ENCODE assay signal across 8 mouse cellular contexts in genomic region chr5:139754753-139755152, GRCm38 (mm10). TPM values are rescaled to one million over a fixed set of nuclear protein-coding genes. Genes with fewer than 3 reads are reported as not detected.
DNase-seq lines count a peak whose midpoint lies in the region; ATAC-seq lines count a peak whose summit lies in the region.

No protein-coding gene starts in this region.

- intact Hi-C loops in heart, postnatal 36 days (cut with DNase I): no loop called here
- intact Hi-C loops in heart, postnatal 25 days (cut with DNase I): no loop called here

- DNase-seq in heart, postnatal 36 days: peak; percentile 47 to 62
- no peak for DNase-seq in heart, postnatal 25 days (ENCODE audit: low spot score)
- DNase-seq in 416B (ENCODE audit: low read depth) (peak; percentile 38), WW6 (ENCODE audit: low read depth, low spot score) (peak; percentile 36)
- DNase-seq in layer of hippocampus, adult 18-20 months (ENCODE audit: low spot score in 2 of 2): peak; percentile 45 to 71
- peak; percentile 64 for DNase-seq in mesoderm, embryonic 11.5 days (ENCODE audit: low read depth, low spot score)
- peak; percentile 76 for DNase-seq in thymus, postnatal 4 days

- ATAC-seq in common myeloid progenitor, adult 5-6 weeks (replicated peaks; ENCODE audit: low read depth, poor library complexity, severe bottlenecking): peak; percentile 48

RNA-seq across cellular contexts. Expression of gene Micall2, which starts 18.6 kb away (rescaled TPM):
- total RNA-seq in heart, postnatal 36 days (2021): 1 to 10 TPM; 2.4 to 2.8 TPM
- 1 to 10 TPM; 2.7 to 3.2 TPM for total RNA-seq in heart, postnatal 25 days (2021)
- total RNA-seq in common myeloid progenitor, adult 5-6 weeks (2017): 6.4 TPM in 2 replicates
- total RNA-seq in layer of hippocampus, adult 18-20 months (2021): 1 to 10 TPM; 1.1 to 1.5 TPM

RNA-seq across cellular contexts. Expression of gene Ints1, which starts 20.7 kb away (rescaled TPM):
- 10 to 100 TPM; 40.4 to 42.7 TPM for total RNA-seq in heart, postnatal 36 days (2021)
- 10 to 100 TPM; 43.3 to 47.3 TPM for total RNA-seq in heart, postnatal 25 days (2021)
- 20.4 and 32.7 TPM in 2 replicates for total RNA-seq in common myeloid progenitor, adult 5-6 weeks (2017)
- 10 to 100 TPM; 79.0 to 89.5 TPM for total RNA-seq in layer of hippocampus, adult 18-20 months (2021)

RNA-seq across cellular contexts. Expression of gene Mafk, which starts 36.6 kb away (rescaled TPM):
- 10 to 100 TPM; 36.9 to 37.7 TPM for total RNA-seq in heart, postnatal 36 days (2021)
- 10 to 100 TPM; 30.2 to 30.9 TPM for total RNA-seq in heart, postnatal 25 days (2021)
- 36.0 and 38.4 TPM in 2 replicates for total RNA-seq in common myeloid progenitor, adult 5-6 weeks (2017)
- 10 to 100 TPM; 10.3 to 13.0 TPM for total RNA-seq in layer of hippocampus, adult 18-20 months (2021)
